Mouse (Mus musculus): ENCODE measurements at regions not wholly inside any gene's neighbourhood (a gene's known extent, or its start where the extent isn't known, plus 50 kb on each side); places are given as distances from the start of the nearest gene placed in this dataset.
A peak's percentile ranks its signal among the peaks of the same experiment; 100 is the strongest.

DNA sequence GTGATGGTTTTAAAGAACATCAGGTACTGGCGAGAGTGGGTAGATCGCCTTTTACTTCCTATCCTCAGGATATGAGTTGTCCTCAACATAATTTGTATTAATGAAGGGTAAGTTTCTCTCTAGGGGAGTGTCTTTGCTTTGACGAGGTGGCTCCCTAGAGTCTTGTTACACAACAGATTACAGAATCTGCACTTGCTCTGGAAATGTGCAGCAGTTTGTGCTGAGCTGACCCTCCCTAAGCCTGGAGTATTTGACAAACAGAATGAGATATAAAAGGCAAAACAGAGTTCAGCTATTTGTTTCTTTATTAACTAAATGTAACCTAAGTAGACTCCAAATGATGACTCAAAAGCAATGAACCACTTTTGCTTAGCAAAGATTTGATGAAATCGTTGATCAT lies 136.8 kb upstream of the Mocs2 start:
- H3K9ac ChIP-seq (ENCODE audit: low read depth, low read length): peak overlapping the region; percentile 39; the same call in 1 of the 2 replicates
- H3K4me3 ChIP-seq (ENCODE audit: insufficient read depth, low read depth, low read length): no peak overlapping the region
- peak; percentile 74 for DNase-seq (ENCODE audit: extremely low read depth, low read depth, low spot score)
- WGBS: 43% methylated on average over 4 of the region's 4 CpGs
- peak overlapping the region; percentile 97 for H3K27ac ChIP-seq (replicated peaks; ENCODE audit: insufficient read depth, low read depth, low read length)
- H3K4me1 ChIP-seq (ENCODE audit: control insufficient read depth, insufficient read depth, low read length): peaks cover 13% of the 10 kb centered on the region
- no peaks in the 10 kb centered on the region for H3K36me3 ChIP-seq (ENCODE audit: control insufficient read depth, insufficient read depth, low read length)
- TF ChIP-seq CTCF (IDR thresholded peaks at IDR 0.05; ENCODE audit: low read depth, low read length) (no peak), POLR2A (IDR thresholded peaks at IDR 0.05; ENCODE audit: extremely low read depth, insufficient read depth, low read length) (no peak)
- no peaks in the 10 kb centered on the region for H3K79me2 ChIP-seq (ENCODE audit: control insufficient read depth, insufficient read depth, low read length)
- H3K27me3 ChIP-seq (ENCODE audit: control insufficient read depth, insufficient read depth, low read length): no peaks in the 10 kb centered on the region

DNA sequence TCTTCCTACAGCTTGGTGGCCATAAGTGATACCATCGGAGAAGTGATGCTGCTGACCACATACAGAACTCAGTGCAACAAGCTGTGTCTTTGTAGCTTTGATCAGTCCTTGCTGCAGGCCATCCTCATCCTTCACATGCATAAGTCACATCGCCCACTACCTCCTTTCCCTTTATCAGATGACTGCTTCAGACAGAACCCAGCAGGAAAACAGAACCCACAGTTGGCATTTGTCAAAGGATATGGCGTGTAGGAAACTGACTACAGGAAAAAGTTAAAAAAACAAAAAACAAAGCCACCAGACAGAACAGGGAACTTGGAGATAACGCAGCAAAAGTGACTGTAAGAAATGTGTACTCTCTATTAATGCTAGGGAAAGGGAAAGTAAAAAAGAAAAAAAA lies 136.1 kb upstream of the Mocs2 start:
- no peak overlapping the region for H3K27ac ChIP-seq (replicated peaks; ENCODE audit: insufficient read depth, low read depth, low read length)
- no peak for DNase-seq (ENCODE audit: extremely low read depth, low read depth, low spot score)
- H3K36me3 ChIP-seq (ENCODE audit: control insufficient read depth, insufficient read depth, low read length): no peaks in the 10 kb centered on the region
- H3K9ac ChIP-seq (ENCODE audit: low read depth, low read length): no peak overlapping the region
- no peaks in the 10 kb centered on the region for H3K79me2 ChIP-seq (ENCODE audit: control insufficient read depth, insufficient read depth, low read length)
- no peak overlapping the region for H3K4me3 ChIP-seq (ENCODE audit: insufficient read depth, low read depth, low read length)
- no peaks in the 10 kb centered on the region for H3K27me3 ChIP-seq (ENCODE audit: control insufficient read depth, insufficient read depth, low read length)
- TF ChIP-seq POLR2A (IDR thresholded peaks at IDR 0.05; ENCODE audit: extremely low read depth, insufficient read depth, low read length) (no peak), CTCF (IDR thresholded peaks at IDR 0.05; ENCODE audit: low read depth, low read length) (no peak)
- peaks cover 13% of the 10 kb centered on the region for H3K4me1 ChIP-seq (ENCODE audit: control insufficient read depth, insufficient read depth, low read length)
- 81% methylated on average over 4 of the region's 4 CpGs for WGBS

DNA sequence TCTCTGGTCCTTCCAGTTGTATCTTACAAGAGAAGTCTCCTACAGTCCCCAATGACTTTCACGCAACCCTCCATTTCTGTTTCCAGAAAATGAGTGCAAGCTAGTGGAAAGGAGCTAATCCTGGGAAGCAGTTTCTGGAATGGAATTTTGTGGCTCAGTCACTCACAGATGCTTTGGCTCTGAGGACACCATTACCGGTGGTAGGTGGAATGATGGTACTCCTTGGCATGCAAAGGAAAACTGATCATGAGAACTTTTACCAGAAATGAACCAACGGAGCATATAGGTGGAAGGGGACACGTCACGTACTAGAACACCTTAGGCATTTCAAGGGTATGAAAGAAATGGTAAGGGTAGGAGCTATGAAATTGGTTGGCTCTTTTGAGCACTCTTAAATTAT lies 135.1 kb upstream of the Mocs2 start:
- DNase-seq (ENCODE audit: extremely low read depth, low read depth, low spot score): no peak
- Histone ChIP-seq H3K4me1 (ENCODE audit: control insufficient read depth, insufficient read depth, low read length) (peaks cover 13% of the 10 kb centered on the region), H3K36me3 (ENCODE audit: control insufficient read depth, insufficient read depth, low read length) (no peaks in the 10 kb centered on the region), H3K27ac (replicated peaks; ENCODE audit: insufficient read depth, low read depth, low read length) (no peak overlapping the region), H3K4me3 (ENCODE audit: insufficient read depth, low read depth, low read length) (no peak overlapping the region), H3K27me3 (ENCODE audit: control insufficient read depth, insufficient read depth, low read length) (no peaks in the 10 kb centered on the region), H3K79me2 (ENCODE audit: control insufficient read depth, insufficient read depth, low read length) (no peaks in the 10 kb centered on the region), H3K9ac (ENCODE audit: low read depth, low read length) (no peak overlapping the region)
- TF ChIP-seq CTCF (IDR thresholded peaks at IDR 0.05; ENCODE audit: low read depth, low read length) (no peak), POLR2A (IDR thresholded peaks at IDR 0.05; ENCODE audit: extremely low read depth, insufficient read depth, low read length) (no peak)
- 97% methylated on average over 5 of the region's 5 CpGs for WGBS

DNA sequence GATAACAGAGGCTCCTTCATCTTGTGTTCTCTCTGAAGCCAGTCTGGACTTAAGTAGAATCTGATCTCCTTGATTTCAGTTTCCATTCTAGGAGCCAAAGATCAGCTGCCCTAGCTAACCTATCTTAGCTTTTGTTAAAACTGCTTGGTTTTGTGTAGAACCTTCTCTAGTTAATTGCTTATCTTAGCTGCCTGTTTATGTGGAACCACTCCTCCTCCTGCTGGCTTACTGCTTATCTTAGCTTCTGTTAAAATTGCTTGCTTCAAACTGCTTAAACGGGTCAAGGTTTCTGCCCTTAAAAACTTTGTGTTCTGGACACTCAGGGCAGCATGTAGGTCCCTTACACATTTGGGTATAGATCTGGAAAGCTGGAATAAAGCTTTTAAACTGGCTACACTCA lies 133.7 kb upstream of the Mocs2 start:
- WGBS: 50% methylated on average over 1 of the region's 1 CpGs

DNA sequence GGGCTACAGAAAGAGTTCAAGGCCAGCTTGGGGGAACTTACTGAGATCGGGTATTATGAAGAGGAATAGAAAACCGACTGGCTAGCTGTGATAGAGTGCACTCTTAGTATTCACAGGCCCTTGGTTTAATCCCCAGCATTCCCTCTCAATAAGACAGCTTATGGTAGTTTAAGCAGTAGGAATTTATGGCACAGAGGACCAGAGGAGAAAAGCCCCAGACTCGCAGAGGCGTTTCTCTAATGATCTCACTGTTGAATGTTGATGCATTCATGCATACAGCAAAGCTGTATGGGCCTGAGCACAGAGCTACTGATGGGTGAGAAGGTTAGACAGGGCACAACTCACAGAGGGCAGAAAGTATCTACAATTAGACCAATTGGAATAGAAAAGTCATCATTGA lies 132.7 kb upstream of the Mocs2 start:
- 87% methylated on average over 4 of the region's 4 CpGs for WGBS
- H3K4me1 ChIP-seq (ENCODE audit: control insufficient read depth, insufficient read depth, low read length): peaks cover 10% of the 10 kb centered on the region
- no peak for DNase-seq (ENCODE audit: extremely low read depth, low read depth, low spot score)
- no peaks in the 10 kb centered on the region for H3K36me3 ChIP-seq (ENCODE audit: control insufficient read depth, insufficient read depth, low read length)
- TF ChIP-seq CTCF (IDR thresholded peaks at IDR 0.05; ENCODE audit: low read depth, low read length) (no peak), POLR2A (IDR thresholded peaks at IDR 0.05; ENCODE audit: extremely low read depth, insufficient read depth, low read length) (no peak)
- no peak overlapping the region for H3K4me3 ChIP-seq (ENCODE audit: insufficient read depth, low read depth, low read length)
- H3K27ac ChIP-seq (replicated peaks; ENCODE audit: insufficient read depth, low read depth, low read length): no peak overlapping the region
- no peak overlapping the region for H3K9ac ChIP-seq (ENCODE audit: low read depth, low read length)
- H3K27me3 ChIP-seq (ENCODE audit: control insufficient read depth, insufficient read depth, low read length): no peaks in the 10 kb centered on the region
- H3K79me2 ChIP-seq (ENCODE audit: control insufficient read depth, insufficient read depth, low read length): no peaks in the 10 kb centered on the region

More for the DNA sequence above, 133.7 kb upstream of the Mocs2 start:
- Histone ChIP-seq H3K27ac (replicated peaks; ENCODE audit: insufficient read depth, low read depth, low read length) (no peak overlapping the region), H3K79me2 (ENCODE audit: control insufficient read depth, insufficient read depth, low read length) (no peaks in the 10 kb centered on the region), H3K36me3 (ENCODE audit: control insufficient read depth, insufficient read depth, low read length) (no peaks in the 10 kb centered on the region), H3K9ac (ENCODE audit: low read depth, low read length) (no peak overlapping the region), H3K4me3 (ENCODE audit: insufficient read depth, low read depth, low read length) (no peak overlapping the region), H3K27me3 (ENCODE audit: control insufficient read depth, insufficient read depth, low read length) (no peaks in the 10 kb centered on the region), H3K4me1 (ENCODE audit: control insufficient read depth, insufficient read depth, low read length) (peaks cover 13% of the 10 kb centered on the region)
- peak; percentile 10 for DNase-seq (ENCODE audit: extremely low read depth, low read depth, low spot score)
- TF ChIP-seq POLR2A (IDR thresholded peaks at IDR 0.05; ENCODE audit: extremely low read depth, insufficient read depth, low read length): no peak
- TF ChIP-seq CTCF (IDR thresholded peaks at IDR 0.05; ENCODE audit: low read depth, low read length): no peak

DNA sequence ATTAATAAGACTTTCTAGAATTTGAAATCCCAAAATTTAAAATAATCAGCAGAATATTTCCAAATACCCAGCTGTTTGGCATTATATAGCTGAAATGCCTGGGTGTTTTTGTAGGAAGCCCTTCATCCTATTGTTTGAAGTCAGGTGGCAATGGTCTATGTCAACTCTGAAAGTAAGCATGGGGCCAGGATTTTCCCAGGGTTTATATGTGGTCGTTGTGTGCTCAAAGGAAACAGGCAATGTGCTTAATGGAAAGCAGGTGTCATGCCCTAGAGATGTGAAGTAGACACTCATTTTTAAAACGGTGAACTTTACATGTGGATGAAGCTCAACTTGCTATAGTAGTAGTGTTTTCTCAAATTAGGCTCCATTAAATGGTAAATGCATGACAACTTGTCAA lies 105.4 kb upstream of the Mocs2 start:
- WGBS: 76% methylated on average over 2 of the region's 2 CpGs
- Histone ChIP-seq H3K9ac (ENCODE audit: low read depth, low read length) (no peak overlapping the region), H3K27ac (replicated peaks; ENCODE audit: insufficient read depth, low read depth, low read length) (no peak overlapping the region), H3K4me3 (ENCODE audit: insufficient read depth, low read depth, low read length) (no peak overlapping the region), H3K79me2 (ENCODE audit: control insufficient read depth, insufficient read depth, low read length) (no peaks in the 10 kb centered on the region), H3K27me3 (ENCODE audit: control insufficient read depth, insufficient read depth, low read length) (no peaks in the 10 kb centered on the region), H3K36me3 (ENCODE audit: control insufficient read depth, insufficient read depth, low read length) (no peaks in the 10 kb centered on the region), H3K4me1 (ENCODE audit: control insufficient read depth, insufficient read depth, low read length) (no peaks in the 10 kb centered on the region)
- no peak for TF ChIP-seq CTCF (IDR thresholded peaks at IDR 0.05; ENCODE audit: low read depth, low read length)
- no peak for TF ChIP-seq POLR2A (IDR thresholded peaks at IDR 0.05; ENCODE audit: extremely low read depth, insufficient read depth, low read length)
- no peak for DNase-seq (ENCODE audit: extremely low read depth, low read depth, low spot score)

Measured in liver, adult 2 months (tissue).